Mouse (Mus musculus) gonadal fat pad, adult 2 months (tissue): ENCODE measurements around the gene Fkbp1b. TPM values are rescaled to one million over a fixed set of nuclear protein-coding genes. Genes with fewer than 3 reads are reported as not detected.
"Not testable (repeated sequence)": the region's sequence is repeated elsewhere in the genome, so short reads cannot be mapped to it uniquely, and the experiment has no call there.

Experiments
- DNase-seq: peaks from one replicate; pipeline ENCODE4 v3.0.0-alpha.2; 2012; ENCODE audit warnings: low read depth
- polyA plus RNA-seq: library from polyadenylated mRNA; depleted of rRNA; stranded (reverse); fragments of >200 nt; gene quantifications from 2 replicates; pipeline ENCODE4 v1.2.3, GENCODE M21; 2012; rRNA removed

Fkbp1b gene
- polyA plus RNA-seq = 13.0 and 16.6 TPM in 2 replicates

DNA sequence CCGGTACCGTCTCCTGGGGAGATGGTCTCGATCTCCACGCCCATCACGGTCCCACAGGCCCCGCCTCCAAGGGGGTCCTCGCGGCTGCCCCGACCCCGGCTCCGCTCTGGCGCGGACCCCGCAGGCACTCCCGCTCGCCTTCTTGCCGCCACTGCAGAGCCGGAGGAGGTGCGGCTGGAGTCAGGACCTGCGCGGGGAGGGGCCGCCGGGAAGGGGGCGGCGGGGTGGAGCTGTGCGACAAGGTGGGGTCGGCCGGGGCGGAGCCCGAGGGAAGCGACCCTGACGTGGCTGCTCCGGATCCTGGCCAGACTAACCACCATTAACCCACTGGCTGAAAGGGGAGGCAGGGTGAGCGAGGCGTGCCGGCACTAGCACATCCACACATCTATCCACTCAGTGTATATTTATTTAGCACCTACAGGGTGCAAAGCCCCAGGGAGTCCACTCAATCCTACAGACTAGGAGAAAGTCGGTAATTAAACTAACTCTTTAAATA, at the start of gene Fkbp1b:
Fkbp1b (minus strand) TSS at position 200 of the 496 bp plus-strand sequence.
- no peak for DNase-seq

DNA sequence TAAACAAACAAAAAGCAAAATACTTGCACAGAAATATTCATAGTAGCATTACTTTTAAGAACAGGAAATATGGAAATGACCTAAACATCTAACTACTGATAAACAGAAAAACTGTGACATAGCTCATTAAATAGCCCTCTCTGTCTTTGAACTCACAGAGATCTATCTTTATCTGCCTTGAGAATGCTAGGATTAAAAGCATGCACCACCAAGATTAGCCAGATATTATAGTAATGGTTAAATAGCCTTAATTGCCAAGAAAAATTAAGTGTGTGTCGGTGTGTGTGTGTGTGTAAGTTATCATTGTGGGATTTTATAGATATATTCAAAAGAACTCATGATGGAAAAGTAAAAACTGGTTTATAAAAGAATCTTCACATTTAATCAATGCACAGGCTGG, 48.5 kb upstream of the Fkbp1b start:
- DNase-seq = no peak

DNA sequence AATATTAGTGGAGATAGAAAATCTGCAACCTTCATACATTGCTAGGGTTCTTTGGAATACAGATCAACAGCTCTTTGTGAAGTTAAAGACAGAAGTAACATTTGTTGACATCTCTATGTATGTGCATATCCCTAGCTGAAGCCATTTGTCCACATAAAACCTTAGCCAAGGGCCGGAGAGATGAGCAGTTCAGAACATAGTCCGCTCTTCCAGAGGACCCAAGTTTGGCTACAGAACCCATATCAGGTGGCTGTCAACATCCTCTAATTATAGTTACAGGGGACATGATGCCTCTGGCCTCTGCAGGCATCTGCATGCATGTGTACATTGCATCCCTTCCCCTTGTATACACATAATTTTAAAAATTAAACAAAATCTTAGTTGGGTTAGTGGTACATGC, 47.9 kb upstream of the Fkbp1b start:
- no peak for DNase-seq

DNA sequence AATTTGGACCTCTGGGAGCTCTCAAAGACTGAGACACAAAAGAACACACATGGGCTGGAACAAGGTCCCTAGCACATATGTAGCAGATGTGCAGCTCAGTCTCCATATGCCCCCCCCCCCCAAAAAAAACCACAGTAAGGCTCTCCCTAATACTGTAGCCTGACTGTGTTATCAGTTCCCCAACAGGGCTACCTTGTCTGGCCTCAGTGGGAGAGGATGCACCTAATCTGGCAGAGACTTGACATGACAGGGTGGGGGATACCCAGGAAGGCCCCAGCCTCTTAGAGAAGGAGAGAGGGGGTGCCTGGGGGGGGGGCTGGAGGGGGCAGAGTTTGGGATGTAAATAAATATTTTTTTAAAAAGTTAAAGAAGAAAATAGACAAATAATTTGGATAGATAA, 47.3 kb upstream of the Fkbp1b start:
- no peak for DNase-seq

DNA sequence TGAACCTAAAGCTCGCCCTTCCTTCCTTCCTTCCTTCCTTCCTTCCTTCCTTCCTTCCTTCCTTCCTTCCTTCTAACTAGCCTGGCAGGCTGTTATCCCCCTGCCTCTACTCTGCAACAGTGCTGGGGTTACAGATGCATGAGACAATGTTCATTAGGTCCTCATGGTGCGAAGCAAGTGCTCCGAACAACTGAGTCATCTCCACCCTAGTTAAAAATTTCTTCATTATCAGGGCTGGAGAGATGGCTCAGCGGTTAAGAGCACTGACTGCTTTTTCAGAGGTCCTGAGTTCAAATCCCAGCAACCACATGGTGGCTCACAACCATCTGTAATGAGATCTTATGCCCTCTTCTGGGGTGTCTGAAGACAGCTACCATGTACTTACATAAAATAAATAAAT, 45.2 kb upstream of the Fkbp1b start:
- not testable (repeated sequence) for DNase-seq

DNA sequence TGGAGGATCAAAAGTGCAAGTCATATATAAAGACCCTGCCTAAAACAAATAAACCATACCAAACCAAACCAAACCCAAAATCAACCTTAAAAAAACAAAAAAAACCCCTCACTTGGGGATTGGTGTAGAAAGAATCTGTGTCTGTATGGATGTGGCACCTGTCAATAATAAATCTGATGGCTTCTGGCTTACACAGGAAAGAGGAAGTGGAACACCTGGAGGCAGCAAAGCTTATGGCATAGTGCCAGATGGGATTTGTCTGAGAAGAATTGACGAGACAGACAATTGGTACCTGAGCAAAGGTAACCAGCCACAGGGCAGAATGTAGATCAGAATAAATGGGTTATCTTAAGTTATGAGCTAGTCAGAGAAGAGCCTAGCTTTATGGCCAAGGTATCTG, 43.7 kb upstream of the Fkbp1b start:
- no peak for DNase-seq

DNA sequence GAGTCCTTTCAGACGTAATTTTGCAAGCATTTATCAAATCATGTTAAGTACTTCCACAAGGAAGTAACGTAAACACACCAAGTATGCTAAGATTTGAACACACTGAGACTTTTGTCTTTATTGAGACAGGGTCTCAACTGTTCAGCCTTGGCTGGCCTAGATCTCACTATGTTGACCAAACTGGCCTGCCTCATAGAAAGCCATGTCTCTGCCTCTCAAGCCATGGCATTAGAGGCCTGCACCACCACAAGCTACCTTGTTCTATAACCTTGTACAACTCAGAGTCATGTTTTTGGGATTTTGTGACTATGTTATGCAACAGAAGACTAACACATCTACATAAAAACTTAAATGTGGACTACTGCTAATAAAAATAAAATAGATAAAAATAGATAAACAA, 40.7 kb upstream of the Fkbp1b start:
- DNase-seq = no peak

DNA sequence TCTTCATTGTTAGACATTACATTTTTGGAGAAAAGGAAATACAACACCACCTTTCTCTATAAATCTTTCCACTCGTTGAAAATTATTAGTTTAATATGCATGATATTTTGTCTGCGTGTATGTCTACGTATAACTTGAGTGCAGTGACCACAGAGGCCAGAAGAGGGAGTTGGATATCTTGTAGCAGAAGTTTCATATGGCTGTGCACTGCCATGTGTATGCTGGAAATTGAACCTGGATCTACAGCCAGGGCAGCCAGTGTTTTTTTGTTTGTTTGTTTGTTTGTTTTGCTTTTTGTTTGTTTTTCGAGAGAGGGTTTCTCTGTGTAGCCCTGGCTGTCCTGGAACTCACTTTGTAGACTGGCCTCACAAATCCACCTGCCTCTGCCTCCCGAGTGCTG, 37.7 kb upstream of the Fkbp1b start:
- no peak for DNase-seq

DNA sequence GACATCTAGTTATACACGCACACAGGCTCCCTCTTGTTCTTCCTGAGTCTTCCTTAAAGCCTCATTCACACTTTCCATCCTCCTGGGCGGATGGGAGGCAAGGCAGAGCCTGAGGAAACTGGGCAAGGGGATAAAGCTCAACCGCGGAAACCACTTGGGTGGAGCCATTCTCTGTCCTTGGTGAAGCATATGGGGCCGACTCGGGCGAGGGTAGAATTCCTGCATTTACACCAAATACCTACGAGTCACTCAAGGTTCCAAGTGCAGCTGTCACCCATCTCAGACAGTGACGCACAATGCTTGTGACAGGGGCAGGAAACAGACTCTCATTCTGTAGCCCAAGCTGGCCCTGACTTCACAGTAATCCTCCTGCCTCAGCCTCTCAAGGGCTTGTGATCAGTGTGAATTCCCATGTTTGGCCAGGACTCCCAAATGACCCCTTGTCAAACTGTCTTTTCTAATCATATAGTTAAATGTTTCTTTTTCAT, 36.9 kb upstream of the Fkbp1b start:
- no peak for DNase-seq

DNA sequence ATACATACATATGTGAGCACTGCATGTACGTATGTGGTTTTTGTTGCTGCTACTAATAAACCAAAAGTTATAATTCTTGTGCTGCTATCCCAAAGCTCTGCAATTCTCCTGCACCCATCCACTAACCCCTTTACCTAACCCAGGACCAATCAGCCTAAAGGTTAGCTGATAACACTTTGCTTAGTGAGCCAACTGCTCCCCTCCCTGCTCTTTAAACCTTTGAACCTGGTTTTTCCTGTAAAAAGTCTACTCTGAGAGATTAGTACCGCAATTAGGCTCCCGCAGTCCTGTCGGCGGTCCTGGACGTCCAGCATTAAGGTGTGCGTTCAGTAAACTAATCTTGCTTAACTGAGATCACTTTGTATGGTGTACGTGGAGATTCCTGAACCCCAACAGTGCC, 34.2 kb upstream of the Fkbp1b start:
- DNase-seq = no peak

DNA sequence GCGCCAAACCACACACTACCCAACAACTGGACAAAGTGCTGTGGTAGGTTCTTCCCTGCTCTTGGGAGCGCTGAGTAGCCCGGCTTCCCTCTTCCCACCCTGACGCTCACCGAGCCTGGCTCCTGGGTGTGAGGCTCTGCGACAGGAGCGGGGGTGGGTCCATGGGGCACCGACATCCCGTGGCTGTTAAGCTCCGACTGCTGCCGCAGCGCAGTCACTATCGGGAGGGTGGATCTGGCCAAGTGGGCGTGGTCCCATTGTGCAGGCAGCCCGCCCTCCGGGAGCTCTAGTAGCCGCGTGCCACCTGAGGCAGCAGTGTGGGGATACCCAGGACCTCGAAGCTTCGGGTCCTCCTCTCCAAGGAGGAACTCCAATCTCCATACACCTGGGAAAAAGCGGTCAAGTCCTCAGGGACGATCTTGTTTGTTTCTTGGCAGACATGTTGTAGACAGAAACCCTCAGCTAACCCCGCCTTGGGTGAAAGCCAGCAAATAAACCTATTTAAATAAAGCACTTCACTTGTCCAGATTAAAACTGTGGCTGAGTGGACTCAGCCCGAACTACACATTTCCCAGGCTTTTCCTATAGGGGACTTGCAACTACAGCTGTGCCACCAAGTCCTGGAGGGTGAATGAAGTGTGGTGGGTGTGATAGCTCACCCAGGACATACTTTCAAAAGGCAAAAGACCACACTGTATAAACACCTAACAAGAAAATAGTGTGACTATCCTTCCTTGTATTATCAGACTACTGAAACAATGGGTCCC, 33.0 kb upstream of the Fkbp1b start, which contains the start of gene Mfsd2b:
Mfsd2b (minus strand) TSS at position 199 of the 767 bp plus-strand sequence.
- no peak for DNase-seq

DNA sequence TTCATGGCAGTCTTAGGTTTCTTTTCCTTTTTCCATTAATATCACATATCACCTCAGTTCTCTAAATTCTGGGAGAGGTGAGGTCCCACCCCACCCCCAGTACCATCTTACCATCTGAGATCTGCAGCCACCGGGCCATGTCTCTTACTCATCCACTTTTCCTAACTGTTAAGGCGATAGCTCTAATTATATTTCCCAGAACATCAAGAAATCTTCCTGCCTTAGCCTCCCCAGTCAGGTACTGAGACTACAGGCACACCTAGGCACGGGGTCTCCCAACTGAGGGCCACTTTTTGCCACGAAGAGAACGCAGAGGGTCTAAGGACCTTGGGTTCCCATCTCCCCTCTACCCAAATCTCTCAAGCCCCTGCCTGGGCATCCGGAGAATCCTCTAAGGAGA, 32.1 kb upstream of the Fkbp1b start:
- DNase-seq = no peak

DNA sequence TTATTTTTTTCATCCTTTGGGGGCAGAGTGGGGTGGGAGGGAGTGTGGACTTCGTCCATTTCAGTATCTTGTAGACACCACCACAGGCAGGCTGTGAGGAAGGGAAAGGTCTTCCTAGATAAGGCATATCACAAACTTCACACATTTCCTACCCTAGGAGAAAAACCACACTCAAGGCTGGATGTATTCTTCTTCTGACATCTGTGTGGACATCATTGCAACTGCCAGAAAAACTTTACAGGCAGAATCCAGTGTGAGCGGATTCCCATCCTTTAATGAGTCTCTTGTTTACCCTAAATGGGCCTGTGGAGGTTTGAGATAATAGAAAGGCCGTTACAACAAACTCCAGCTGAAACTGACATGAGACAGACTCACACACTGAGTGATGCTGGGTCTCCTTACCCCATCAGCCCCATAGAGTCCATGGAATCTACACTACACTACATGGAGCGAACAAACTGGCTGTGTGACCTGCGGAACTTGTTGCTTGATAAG, 31.6 kb upstream of the Fkbp1b start:
- no peak for DNase-seq

DNA sequence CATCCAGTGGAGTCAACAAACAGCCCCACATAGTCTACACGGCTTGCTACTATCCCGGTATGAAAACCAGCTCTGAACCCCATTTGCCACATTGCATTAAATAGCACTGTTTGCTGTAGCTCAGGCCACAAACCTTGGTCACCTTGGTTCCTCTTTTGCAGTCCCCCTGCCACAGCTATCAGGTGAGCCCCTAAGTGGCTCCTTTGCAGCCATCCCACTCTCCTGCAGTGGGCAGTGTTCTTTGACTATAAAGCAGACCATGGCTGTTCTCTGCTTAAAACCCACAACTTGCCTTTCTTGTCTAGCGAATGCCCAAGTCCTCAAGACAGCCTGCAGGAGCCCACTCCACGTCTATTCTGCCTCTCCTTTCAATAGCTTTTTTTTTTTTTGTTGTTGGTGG, 30.9 kb upstream of the Fkbp1b start:
- DNase-seq = no peak

DNA sequence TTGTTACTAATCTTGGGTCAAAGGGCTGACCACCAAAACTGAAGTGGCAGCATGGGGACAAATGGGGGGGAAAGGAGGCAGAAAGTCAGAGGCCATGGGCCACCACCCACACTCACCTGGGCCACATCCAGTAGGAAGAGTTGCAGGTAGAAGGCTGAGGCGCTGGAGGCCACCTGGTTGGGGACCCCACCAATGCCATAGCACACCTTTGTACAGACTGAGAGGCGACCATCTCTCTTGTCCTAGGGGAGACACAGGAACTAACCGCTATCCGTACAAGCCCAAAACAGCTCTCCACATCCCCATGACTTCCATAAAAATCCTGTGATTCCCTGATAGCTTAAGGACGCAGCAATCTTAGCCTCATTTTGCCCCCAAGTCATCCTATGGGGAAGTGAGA, 29.9 kb upstream of the Fkbp1b start:
- no peak for DNase-seq

DNA sequence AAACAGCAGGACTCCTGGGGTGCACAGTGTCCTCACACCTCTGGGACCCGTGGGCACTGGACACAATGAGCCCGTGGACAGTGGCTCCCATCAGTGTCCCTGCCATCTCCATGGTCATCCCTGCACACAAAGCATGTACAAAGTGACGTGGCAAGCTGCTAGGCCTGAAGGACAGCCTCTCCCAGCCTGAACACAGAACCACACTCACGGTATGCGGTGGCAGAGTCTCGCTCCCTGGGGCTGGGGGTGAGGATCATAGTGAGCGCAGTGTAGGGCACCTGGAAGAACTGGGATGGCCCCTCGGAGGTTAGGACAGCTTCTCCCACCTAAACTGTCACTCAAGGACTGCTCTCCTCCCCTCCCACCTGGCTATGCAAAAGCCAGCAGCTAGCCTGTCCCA, 27.5 kb upstream of the Fkbp1b start:
- no peak for DNase-seq

DNA sequence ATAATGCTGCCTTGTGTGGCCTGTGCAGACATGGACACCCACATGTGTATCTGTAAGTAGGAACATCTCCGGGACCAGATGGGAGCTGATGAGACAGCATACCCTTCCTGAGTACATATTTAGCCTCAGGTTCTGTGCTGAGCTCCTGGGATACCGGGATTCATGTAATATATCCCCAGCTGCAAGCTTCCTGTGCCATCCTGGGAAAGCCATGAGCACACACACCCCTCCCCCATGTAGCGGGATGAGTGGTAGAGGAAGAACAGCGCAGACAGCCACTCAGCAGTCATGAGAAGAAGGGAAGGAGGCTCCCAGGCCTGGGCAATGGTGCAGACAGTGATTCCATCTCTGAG, 22.9 kb upstream of the Fkbp1b start:
- DNase-seq = no peak

DNA sequence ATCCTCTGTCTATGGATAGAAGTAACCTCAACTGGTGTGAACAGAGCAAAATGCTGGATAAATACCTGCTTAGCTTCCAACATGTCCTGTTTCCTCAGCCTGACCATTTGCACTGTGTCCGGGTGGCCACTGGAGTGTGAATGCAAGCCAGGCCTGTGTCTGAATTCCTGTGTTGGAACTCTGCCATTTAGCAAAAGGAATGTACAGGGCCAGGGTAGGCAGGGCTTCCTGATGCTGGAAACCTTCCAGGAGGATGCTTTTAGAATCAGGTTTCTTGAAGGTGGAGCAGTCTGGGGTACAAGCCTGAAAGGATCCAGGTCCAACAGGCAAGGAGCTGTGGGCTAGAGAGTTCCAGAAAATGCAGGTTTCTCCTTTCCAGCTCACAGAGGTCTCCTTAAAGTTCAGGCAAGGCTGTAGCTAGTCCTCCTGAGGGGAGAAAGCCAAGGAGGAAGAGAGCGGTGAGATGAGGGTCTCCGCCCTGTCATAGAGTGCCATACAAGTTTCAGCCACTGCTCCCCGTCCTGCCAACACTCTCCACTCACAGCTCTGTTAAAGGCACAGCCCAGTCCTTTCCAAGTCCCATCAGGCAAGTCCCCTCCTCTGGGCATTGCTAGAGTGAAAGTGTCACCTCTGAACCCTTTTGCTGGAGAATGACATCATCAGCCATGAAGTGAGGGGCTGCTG, 22.4 kb upstream of the Fkbp1b start:
- DNase-seq = no peak

DNA sequence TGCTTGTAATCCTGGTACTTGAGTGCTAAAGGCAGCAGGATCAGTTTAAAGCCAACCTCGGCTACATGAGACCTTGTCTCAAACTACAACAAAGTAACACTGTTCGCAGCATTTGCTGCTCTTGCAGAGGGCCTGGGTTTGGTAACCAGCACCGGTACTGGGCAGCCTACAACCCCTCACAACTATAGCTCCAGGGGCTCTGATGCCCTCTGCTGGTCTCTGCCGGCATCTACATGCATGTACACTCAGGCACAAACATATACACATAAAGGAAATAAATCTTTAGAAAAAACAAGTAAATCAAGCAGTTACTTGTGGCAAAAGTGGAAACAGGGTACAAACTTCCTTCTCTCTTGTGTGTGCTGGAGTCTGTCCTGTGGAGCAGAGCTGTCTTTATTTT, 21.3 kb upstream of the Fkbp1b start:
- DNase-seq = no peak

DNA sequence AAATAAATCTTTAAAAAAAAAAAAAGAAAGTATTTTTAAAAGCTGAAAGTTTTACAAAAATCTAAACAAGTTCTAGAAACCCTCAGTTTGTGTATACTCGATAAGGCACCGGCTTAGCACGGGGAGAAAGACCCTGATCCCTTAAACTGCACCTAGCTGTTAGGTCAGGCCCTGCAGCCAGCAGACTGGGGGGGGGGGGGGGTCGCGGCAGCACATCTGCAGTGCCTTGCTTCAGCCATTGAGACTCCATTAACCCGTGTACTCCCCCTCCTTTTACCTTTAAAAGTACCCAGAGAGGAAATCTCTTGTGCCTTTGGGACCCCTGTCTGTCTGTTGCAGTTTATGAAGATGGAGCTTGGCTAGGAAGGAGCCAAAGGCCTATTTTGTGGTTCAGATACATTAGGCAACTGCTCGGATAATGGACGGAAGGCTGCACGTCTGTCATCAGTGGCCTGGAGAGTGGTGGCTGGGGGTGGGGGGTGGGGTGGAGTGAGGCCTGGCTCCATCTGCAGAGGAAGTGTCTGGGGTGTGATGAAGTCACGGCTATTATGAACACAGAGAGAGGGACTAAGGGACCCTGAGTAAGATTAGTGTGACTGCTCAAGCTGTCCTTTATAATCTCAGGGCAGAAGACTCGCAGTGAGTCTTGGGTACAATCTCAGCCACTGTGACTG, 18.0 kb upstream of the Fkbp1b start:
- DNase-seq = no peak

DNA sequence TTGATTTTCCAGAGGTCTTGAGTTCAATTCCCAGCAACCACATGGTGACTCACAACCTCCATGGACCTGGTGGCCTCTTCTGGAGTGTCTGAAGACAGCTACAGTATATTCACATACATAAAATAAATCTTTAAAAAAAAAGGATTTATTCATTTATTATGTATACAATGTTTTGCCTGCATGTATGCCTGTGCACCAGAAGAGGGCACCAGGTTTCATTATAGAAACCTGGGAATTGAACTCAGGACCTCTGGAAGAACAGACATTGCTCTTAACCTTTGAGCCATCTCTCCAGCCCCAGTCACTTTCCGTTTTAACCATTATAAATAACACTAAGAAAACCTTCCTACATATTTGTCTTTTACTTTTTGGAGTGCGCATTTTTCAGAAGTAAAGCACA, 15.4 kb upstream of the Fkbp1b start:
- no peak for DNase-seq

DNA sequence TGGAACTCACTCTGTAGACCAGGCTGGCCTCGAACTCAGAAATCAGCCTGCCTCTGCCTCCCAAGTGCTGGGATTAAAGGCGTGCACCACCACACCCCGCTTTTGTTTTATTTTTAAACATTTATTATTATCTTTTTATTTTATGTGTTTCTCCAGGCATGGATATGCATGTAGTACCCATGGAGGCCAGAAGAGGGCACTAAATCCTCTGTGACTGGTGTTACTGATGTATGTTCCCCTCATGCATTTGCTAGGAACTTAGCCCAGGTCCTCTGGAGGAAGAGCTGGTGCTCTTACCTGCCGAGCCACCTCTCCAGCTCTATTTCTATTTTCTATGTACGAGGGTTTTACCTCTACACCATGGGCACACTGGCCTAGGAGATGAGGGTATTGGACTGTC, 14.8 kb upstream of the Fkbp1b start:
- no peak for DNase-seq

DNA sequence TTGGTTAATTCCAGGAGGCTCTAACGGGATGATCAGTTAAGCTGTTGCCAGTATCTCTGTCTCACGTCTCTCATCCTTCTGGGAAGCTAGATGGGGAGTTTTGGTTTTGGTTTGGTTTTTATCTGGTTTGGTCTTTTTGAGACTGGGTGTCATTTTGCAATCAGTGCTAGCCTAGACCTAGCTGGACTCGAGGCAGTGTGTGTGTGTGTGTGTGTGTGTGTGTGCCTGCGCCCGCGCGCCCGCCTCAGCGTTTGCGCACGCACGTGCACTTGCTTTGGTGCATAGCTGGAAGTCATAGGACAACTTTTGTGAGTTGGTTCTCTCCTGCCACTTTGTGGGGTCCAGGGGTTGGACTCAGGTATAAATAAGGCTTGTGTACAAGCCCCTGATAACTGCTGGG, 2.4 kb upstream of the Fkbp1b start:
- DNase-seq = no peak
